Mouse (Mus musculus) forebrain, embryonic 10.5 days (tissue): Measurements from ENCODE around the gene Stk36. TPM values are rescaled to one million over a fixed set of nuclear protein-coding genes. Genes with fewer than 3 reads are reported as not detected.

Experiments
- DNase-seq: peaks from one replicate; pipeline ENCODE4 v3.0.0-alpha.2; 2017; ENCODE audit warnings: low spot score; ENCODE audit errors: extremely low spot score
- H3K27ac ChIP-seq: fragments of 300-500 bp; sonication (generic); 2 replicates; pipeline ENCODE4 v1.5.1; 2016; ENCODE audit warnings: mild to moderate bottlenecking
- H3K27me3 ChIP-seq: fragments of 300-500 bp; sonication (generic); 2 replicates; pipeline ENCODE4 v1.6.1; 2016; ENCODE audit warnings: mild to moderate bottlenecking; ENCODE audit not compliant: poor library complexity, severe bottlenecking
- H3K36me3 ChIP-seq: fragments of 300-500 bp; sonication (generic); replicated peaks from 2 replicates; pipeline ENCODE4 v1.6.1; 2016; ENCODE audit warnings: mild to moderate bottlenecking, moderate library complexity
- H3K4me1 ChIP-seq: fragments of 300-500 bp; sonication (generic); 2 replicates; pipeline ENCODE4 v1.6.1; 2016
- H3K4me3 ChIP-seq: fragments of 300-500 bp; sonication (generic); 2 replicates; pipeline ENCODE4 v1.5.1; 2016; ENCODE audit warnings: mild to moderate bottlenecking, moderate library complexity
- H3K9me3 ChIP-seq: fragments of 300-500 bp; sonication (generic); 2 replicates; pipeline ENCODE4 v1.6.1; 2016; ENCODE audit warnings: mild to moderate bottlenecking, moderate library complexity
- WGBS: fragments of 180-500 bp; shearing (Covaris S2); methylation state at CpG from one replicate; pipeline ENCODE4 v1.1.7; 2016; 5-methylcytosine and 5-hydroxymethylcytosine counted together
- polyA plus RNA-seq: library from polyadenylated mRNA; unstranded; fragments of >200 nt; fragmentation: Nextera tagmentation; extraction: Ambion mirVana; gene quantifications from 2 replicates; pipeline ENCODE4 v1.2.1, GENCODE M21; 2016

Gene Stk36
- polyA plus RNA-seq, 1 experiment from 2014 or later = 17.6 TPM

DNA sequence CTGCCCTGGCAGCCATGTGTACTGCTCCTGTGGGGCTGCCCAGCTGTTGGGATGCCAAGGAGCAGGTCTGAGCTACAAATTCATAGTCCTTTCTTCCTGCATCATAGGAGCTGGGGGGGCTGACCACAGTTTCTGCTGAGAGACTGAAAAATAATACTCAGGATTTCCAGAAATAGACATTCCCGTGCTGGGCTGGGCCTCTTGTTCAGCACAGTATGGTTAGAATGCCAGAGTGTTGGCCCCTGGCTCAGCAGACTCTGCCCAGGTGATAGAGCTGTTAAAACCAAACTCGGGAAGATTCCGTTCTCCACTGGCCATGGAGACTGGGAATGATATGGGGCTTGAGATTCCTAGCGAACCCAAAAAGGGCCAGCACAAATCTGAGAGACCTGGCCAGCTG lies 24.8 kb downstream of the Stk36 start:
- WGBS = 93% methylated on average over 4 of the region's 4 CpGs

DNA sequence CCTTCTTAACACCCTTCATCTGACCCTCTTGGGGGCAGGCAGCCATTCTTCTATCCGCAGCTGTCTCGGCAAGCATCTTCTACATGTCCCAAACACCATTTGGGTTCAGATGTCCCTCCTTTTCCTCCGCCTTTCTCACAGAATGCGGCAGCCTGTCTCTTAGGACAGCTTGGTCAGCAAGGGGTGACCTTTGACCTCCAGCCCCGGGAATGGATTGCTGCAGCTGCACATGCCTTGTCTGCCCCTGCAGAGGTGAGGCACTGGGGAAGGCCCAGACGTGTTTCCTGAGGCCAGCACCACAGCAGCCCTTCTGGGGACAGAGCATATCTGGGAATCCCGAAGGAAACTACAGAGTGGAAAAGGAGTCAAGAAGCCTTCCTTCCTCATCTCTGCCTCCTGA lies 26.8 kb downstream of the Stk36 start:
- Histone ChIP-seq H3K36me3 (peaks cover 21% of the 10 kb centered on the region), H3K9me3 (no peaks in the 10 kb centered on the region), H3K4me1 (0 out of 2 replicates have a peak, but pooled peaks cover 6% of the 10 kb centered on the region), H3K27me3 (no peaks in the 10 kb centered on the region), H3K4me3 (no peak overlapping the region), H3K27ac (no peak overlapping the region)
- 50% methylated on average over 7 of the region's 7 CpGs for WGBS
- DNase-seq = no peak

More for the DNA sequence above, 24.8 kb downstream of the Stk36 start:
- Histone ChIP-seq H3K36me3 (peaks cover 23% of the 10 kb centered on the region), H3K4me1 (0 out of 2 replicates have a peak, but pooled peaks cover 6% of the 10 kb centered on the region), H3K27ac (no peak overlapping the region), H3K4me3 (no peak overlapping the region), H3K27me3 (no peaks in the 10 kb centered on the region), H3K9me3 (no peaks in the 10 kb centered on the region)
- no peak for DNase-seq

GRCm38 (mm10) chr1:74632734-74633133 lies 31.5 kb downstream of the Stk36 start:
- H3K9me3 ChIP-seq = no peaks in the 10 kb centered on the region
- no peak overlapping the region for H3K4me3 ChIP-seq
- H3K27ac ChIP-seq = no peak overlapping the region
- 91% methylated on average over 4 of the region's 4 CpGs for WGBS
- DNase-seq = no peak
- 0 out of 2 replicates have a peak, but pooled peaks cover 5% of the 10 kb centered on the region for H3K4me1 ChIP-seq
- no peaks in the 10 kb centered on the region for H3K27me3 ChIP-seq
- H3K36me3 ChIP-seq = peaks cover 21% of the 10 kb centered on the region; the same call in 1 of the 2 replicates

DNA sequence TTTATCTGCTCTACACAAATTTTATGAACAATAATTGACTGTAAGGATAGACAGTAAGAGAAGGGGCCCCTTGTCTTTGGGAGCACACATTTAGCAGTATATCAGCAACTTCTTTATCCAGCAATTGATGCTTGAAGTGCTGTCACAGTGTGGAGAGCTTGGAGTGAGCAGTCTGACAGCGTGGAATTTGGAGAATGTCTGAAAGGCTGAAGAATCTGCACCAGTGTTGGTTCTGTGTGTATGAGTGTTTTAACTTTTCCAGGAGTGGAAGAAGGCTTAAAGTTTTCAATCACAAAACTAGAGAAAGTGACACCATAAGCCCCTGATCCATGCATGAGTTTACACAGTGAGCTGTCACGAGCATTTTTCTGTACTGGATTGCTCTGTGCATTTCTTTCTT lies 42.3 kb downstream of the Stk36 start:
- 80% methylated on average over 2 of the region's 2 CpGs for WGBS
- no peak for DNase-seq
- Histone ChIP-seq H3K4me3 (no peak overlapping the region), H3K27me3 (no peaks in the 10 kb centered on the region), H3K36me3 (no peaks in the 10 kb centered on the region), H3K4me1 (peaks cover 5% of the 10 kb centered on the region), H3K9me3 (no peaks in the 10 kb centered on the region), H3K27ac (no peak overlapping the region)

GRCm38 (mm10) chr1:74643926-74644325 lies 42.7 kb downstream of the Stk36 start:
- H3K9me3 ChIP-seq = no peaks in the 10 kb centered on the region
- H3K4me1 ChIP-seq = peaks cover 5% of the 10 kb centered on the region
- DNase-seq = no peak
- H3K4me3 ChIP-seq = no peak overlapping the region
- no peaks in the 10 kb centered on the region for H3K36me3 ChIP-seq
- H3K27ac ChIP-seq = no peak overlapping the region
- no peaks in the 10 kb centered on the region for H3K27me3 ChIP-seq

GRCm38 (mm10) chr1:74661448-74662195 lies 60.4 kb downstream of the Stk36 start, which contains the start of gene Ttll4:
Ttll4 (plus strand) TSS chr1:74661745.
- Histone ChIP-seq H3K4me1 (peaks cover 13% of the 10 kb centered on the region), H3K4me3 (peak within 1 kb of the TSS; percentile 87), H3K27me3 (no peaks in the 10 kb centered on the region), H3K27ac (peak within 1 kb of the TSS; percentile 97), H3K9me3 (no peaks in the 10 kb centered on the region), H3K36me3 (peaks cover 33% of the 10 kb centered on the region)
- DNase-seq = peak; percentile 96
- WGBS = 1% methylated on average over 66 of the region's 66 CpGs

DNA sequence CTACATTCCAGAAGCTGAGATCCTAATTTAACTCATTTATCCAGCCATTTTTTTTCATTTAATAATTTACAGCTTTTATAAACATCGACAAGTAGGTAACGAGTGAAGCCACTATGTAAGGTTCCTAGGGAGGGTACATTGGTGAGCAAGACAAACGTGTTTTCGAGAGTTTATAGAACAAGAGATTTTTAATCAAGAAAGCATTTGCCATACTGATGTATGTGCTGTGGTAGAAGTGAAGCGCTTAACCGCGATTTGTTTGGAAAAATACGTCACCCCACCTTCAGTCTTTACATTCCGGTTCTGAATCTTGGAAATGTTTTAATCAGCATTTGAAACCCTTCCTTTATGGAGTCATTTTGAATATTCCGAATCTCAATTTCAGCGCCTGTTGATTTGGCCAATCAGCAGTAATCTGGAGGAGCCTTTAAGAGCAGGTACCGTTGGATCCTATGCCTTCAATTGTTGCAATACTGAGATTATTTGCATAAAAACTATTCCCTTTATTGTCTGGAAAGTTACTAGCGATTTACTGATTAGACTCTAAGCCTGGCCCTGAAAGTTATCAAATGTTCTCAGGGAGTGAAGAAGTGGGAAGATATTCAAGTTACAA lies 61.1 kb downstream of the Stk36 start:
- Histone ChIP-seq H3K9me3 (no peaks in the 10 kb centered on the region), H3K27ac (peak overlapping the region; percentile 97), H3K4me3 (peak overlapping the region; percentile 87), H3K4me1 (peaks cover 14% of the 10 kb centered on the region), H3K36me3 (peaks cover 40% of the 10 kb centered on the region), H3K27me3 (no peaks in the 10 kb centered on the region)
- DNase-seq = no peak
- WGBS = 3% methylated on average over 13 of the region's 13 CpGs

GRCm38 (mm10) chr1:74665153-74665552 lies 63.9 kb downstream of the Stk36 start:
- Histone ChIP-seq H3K4me3 (no peak overlapping the region), H3K36me3 (peaks cover 68% of the 10 kb centered on the region), H3K27ac (no peak overlapping the region), H3K27me3 (no peaks in the 10 kb centered on the region), H3K9me3 (no peaks in the 10 kb centered on the region), H3K4me1 (peaks cover 17% of the 10 kb centered on the region)
- no peak for DNase-seq
- WGBS = 85% methylated on average over 6 of the region's 6 CpGs

GRCm38 (mm10) chr1:74668371-74668770 lies 67.1 kb downstream of the Stk36 start:
- DNase-seq = no peak
- Histone ChIP-seq H3K27me3 (no peaks in the 10 kb centered on the region), H3K27ac (no peak overlapping the region), H3K4me1 (peaks cover 9% of the 10 kb centered on the region), H3K4me3 (no peak overlapping the region), H3K9me3 (no peaks in the 10 kb centered on the region), H3K36me3 (peaks cover 97% of the 10 kb centered on the region)
- 93% methylated on average over 3 of the region's 3 CpGs for WGBS

- no peaks in the 10 kb centered on the region for H3K4me1 ChIP-seq
- peaks cover 93% of the 10 kb centered on the region for H3K36me3 ChIP-seq
Measured at GRCm38 (mm10) chr1:74672731-74673130, 71.5 kb downstream of the Stk36 start.

GRCm38 (mm10) chr1:74676863-74677262 lies 75.6 kb downstream of the Stk36 start:
- H3K9me3 ChIP-seq = no peaks in the 10 kb centered on the region
- no peaks in the 10 kb centered on the region for H3K4me1 ChIP-seq
- 88% methylated on average over 3 of the region's 3 CpGs for WGBS
- H3K27ac ChIP-seq = no peak overlapping the region
- DNase-seq = no peak
- H3K27me3 ChIP-seq = no peaks in the 10 kb centered on the region
- H3K36me3 ChIP-seq = peaks cover 92% of the 10 kb centered on the region
- no peak overlapping the region for H3K4me3 ChIP-seq

More at GRCm38 (mm10) chr1:74672731-74673130, 71.5 kb downstream of the Stk36 start:
- H3K4me3 ChIP-seq = no peak overlapping the region
- no peak for DNase-seq
- WGBS = 89% methylated on average over 7 of the region's 7 CpGs
- no peaks in the 10 kb centered on the region for H3K27me3 ChIP-seq
- H3K9me3 ChIP-seq = no peaks in the 10 kb centered on the region
- H3K27ac ChIP-seq = no peak overlapping the region

GRCm38 (mm10) chr1:74677843-74678242 lies 76.6 kb downstream of the Stk36 start:
- Histone ChIP-seq H3K4me3 (no peak overlapping the region), H3K36me3 (peaks cover 92% of the 10 kb centered on the region), H3K4me1 (no peaks in the 10 kb centered on the region), H3K27ac (no peak overlapping the region), H3K9me3 (no peaks in the 10 kb centered on the region), H3K27me3 (no peaks in the 10 kb centered on the region)
- no peak for DNase-seq
- 93% methylated on average over 1 of the region's 1 CpGs for WGBS
